Mouse (Mus musculus) c-Kit-positive CD71-positive TER-119-positive erythroid progenitor cells, embryonic 14.5 days (primary cell): ENCODE results near the gene Lmx1b.

Source experiments
- DNase-seq: peaks from one replicate; pipeline ENCODE4 v3.0.0-alpha.2; 2013; ENCODE audit warnings: low spot score

The Lmx1b gene

GRCm38 (mm10) chr2:33542696-33543428, 97.4 kb downstream of the Lmx1b start:
- DNase-seq: peak; percentile 38

GRCm38 (mm10) chr2:33525274-33526055, 114.8 kb downstream of the Lmx1b start:
- DNase-seq: no peak

GRCm38 (mm10) chr2:33515856-33516255, 124.5 kb downstream of the Lmx1b start:
- no peak for DNase-seq

GRCm38 (mm10) chr2:33515431-33515830, 124.9 kb downstream of the Lmx1b start:
- no peak for DNase-seq
